Mouse (Mus musculus) G1E (cell line): ENCODE data around the gene Grb2. TPM values are rescaled to one million over a fixed set of nuclear protein-coding genes. Genes with fewer than 3 reads are reported as not detected.
A peak's percentile ranks its signal among the peaks of the same experiment; 100 is the strongest.

Source experiments
- ATAC-seq: 2 replicates; pipeline ENCODE4 v1.8.0; 2016; ENCODE audit warnings: mild to moderate bottlenecking; ENCODE audit not compliant: insufficient number of reproducible peaks, poor library complexity, low FRiP score, severe bottlenecking; ENCODE audit errors: extremely low read depth
- DNase-seq: peaks from one replicate; pipeline ENCODE4 v3.0.0; 2012; ENCODE audit warnings: low spot score
- H3K27me3 ChIP-seq: 2 replicates; pipeline ENCODE4 v1.6.1; 2012; ENCODE audit warnings: mild to moderate bottlenecking, low read length, inconsistent platforms; ENCODE audit not compliant: insufficient read depth
- H3K36me3 ChIP-seq: replicated peaks from 2 replicates; pipeline ENCODE3; 2012; ENCODE audit warnings: mild to moderate bottlenecking, inconsistent platforms
- H3K4me1 ChIP-seq: 2 replicates; pipeline ENCODE4 v1.6.1; 2012; ENCODE audit warnings: low read depth, low read length, inconsistent platforms, mixed read lengths; ENCODE audit not compliant: insufficient read depth
- H3K4me3 ChIP-seq: 2 replicates; pipeline ENCODE4 v1.5.1; 2012; ENCODE audit warnings: low read depth, mild to moderate bottlenecking, inconsistent platforms, low read length, moderate library complexity, mixed read lengths
- H3K9me3 ChIP-seq: replicated peaks from 2 replicates; pipeline ENCODE4 v1.6.1; 2012; ENCODE audit warnings: inconsistent platforms
- CTCF ChIP-seq: IDR thresholded peaks from 2 replicates; pipeline ENCODE4 v1.5.1; 2012; ENCODE audit warnings: low read depth, low read length, inconsistent platforms, mixed read lengths
- GATA1 ChIP-seq: IDR thresholded peaks from 2 replicates; pipeline ENCODE4 v1.6.1; 2012; ENCODE audit warnings: borderline replicate concordance, low read length, inconsistent platforms, mixed read lengths
- GATA2 ChIP-seq: IDR thresholded peaks from 2 replicates; pipeline ENCODE4 v1.6.1; 2012; ENCODE audit warnings: low read depth, low read length, inconsistent platforms, borderline replicate concordance
- POLR2AphosphoS5 ChIP-seq: IDR thresholded peaks from 2 replicates; pipeline ENCODE4 v1.6.1; 2012; ENCODE audit warnings: low read depth, low read length, inconsistent platforms; ENCODE audit not compliant: insufficient replicate concordance
- TAL1 ChIP-seq: conservative IDR thresholded peaks from 2 replicates; pipeline ENCODE4 v1.6.1; 2012; ENCODE audit warnings: low read depth, low read length, inconsistent platforms, mixed read lengths
- polyA plus RNA-seq: library from polyadenylated mRNA; stranded (reverse); fragments of >175 nt; gene quantifications from 2 replicates; pipeline ENCODE4 v1.2.3, GENCODE M21; 2012
- total RNA-seq, 2 experiments: library from RNA; stranded (forward) in 1 of 2; stranded (reverse) in 1 of 2; fragments of 200-1000 nt in 1 of 2; fragments of >200 nt in 1 of 2; fragmentation: Nextera tagmentation in 1 of 2; gene quantifications; 2 replicates each; pipeline ENCODE4 v1.2.3; 2014 to 2017

Grb2 gene
- total and polyA plus RNA-seq, 3 experiments: 119 to 224 (median 209) TPM

DNA sequence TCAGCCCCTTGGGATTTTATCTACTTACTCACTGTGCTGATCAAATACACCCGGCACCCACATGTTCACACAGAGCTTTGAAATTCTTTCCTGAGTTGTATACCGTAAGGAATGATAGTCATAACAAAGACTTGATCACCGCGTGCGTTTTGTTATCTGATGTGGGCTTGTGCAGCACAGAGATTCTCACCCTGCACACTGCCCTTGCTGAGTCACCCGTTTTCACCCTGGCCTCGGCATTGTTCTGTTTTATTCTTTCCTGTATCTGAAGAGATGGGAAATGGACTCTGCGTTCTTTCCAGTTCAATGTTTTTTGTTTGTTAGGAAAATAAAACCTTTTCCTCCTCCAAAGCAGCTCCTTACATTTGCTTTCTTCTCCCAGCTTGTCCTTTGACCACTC is 38.4 kb upstream of the Grb2 start:
- peaks cover 49% of the 10 kb centered on the region for H3K27me3 ChIP-seq
- H3K9me3 ChIP-seq: no peaks in the 10 kb centered on the region
- H3K4me1 ChIP-seq: peaks cover 14% of the 10 kb centered on the region
- peak; percentile 34; the same call in 1 of the 2 replicates for ATAC-seq
- TF ChIP-seq TAL1: no peak
- TF ChIP-seq POLR2AphosphoS5: no peak
- no peak for TF ChIP-seq GATA1
- no peak for TF ChIP-seq GATA2
- TF ChIP-seq CTCF: no peak
- DNase-seq: no peak
- H3K36me3 ChIP-seq: no peaks in the 10 kb centered on the region
- H3K4me3 ChIP-seq: no peak overlapping the region

- Histone ChIP-seq H3K9me3 (no peaks in the 10 kb centered on the region), H3K36me3 (no peaks in the 10 kb centered on the region), H3K27me3 (peaks cover 53% of the 10 kb centered on the region), H3K4me3 (no peak overlapping the region), H3K4me1 (peaks cover 12% of the 10 kb centered on the region)
- ATAC-seq (no peak), DNase-seq (no peak)
- TF ChIP-seq TAL1: no peak
- no peak for TF ChIP-seq GATA1
- TF ChIP-seq CTCF: no peak
- no peak for TF ChIP-seq GATA2
- TF ChIP-seq POLR2AphosphoS5: no peak
Observed at GRCm38 (mm10) chr11:115746109-115746508, 37.7 kb upstream of the Grb2 start.

DNA sequence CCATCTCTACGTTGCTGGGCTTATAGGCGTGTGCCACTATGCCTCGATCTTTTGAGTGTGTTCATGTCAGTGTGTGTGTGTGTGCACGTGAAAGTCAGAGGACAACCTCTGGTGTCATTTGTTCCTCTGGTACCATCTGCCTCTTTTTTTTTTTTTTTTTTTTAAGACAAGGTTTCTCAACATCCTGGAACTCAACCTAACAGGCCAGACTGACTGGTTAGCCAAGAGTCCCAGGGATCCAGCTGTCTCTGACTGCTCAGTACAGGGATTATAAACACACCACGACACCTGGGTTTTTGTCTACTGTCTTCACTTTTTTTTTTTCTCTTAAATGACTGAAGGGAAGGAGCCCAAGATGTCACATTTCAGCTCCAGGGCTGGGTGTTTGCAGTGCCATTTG is 36.0 kb upstream of the Grb2 start:
- H3K9me3 ChIP-seq: no peaks in the 10 kb centered on the region
- ATAC-seq (no peak), DNase-seq (no peak)
- H3K4me3 ChIP-seq: no peak overlapping the region
- peaks cover 12% of the 10 kb centered on the region for H3K4me1 ChIP-seq
- H3K36me3 ChIP-seq: no peaks in the 10 kb centered on the region
- no peak for TF ChIP-seq TAL1
- no peak for TF ChIP-seq CTCF
- no peak for TF ChIP-seq POLR2AphosphoS5
- no peak for TF ChIP-seq GATA1
- TF ChIP-seq GATA2: no peak
- peaks cover 55% of the 10 kb centered on the region for H3K27me3 ChIP-seq

DNA sequence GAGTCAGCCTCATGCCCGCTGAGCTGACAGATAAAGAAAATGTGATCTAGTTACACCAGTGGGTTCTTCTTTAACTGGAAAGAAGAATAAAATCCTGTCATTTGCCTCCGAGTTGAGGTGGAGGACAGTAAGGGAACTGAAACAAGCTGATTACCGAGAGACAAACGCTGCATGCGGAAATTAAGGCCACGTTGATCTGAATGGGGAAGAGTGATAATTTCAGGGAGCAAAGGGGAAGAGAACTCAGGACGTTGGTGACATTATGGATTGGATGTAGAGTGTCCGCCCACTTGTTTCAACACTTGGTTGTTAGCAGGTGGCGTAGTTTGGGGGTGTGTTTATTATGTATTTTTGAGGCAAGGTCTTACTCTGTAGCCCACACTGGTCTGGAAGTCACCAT is 34.5 kb upstream of the Grb2 start:
- Histone ChIP-seq H3K9me3 (no peaks in the 10 kb centered on the region), H3K4me3 (no peak overlapping the region), H3K4me1 (peaks cover 12% of the 10 kb centered on the region), H3K27me3 (peaks cover 60% of the 10 kb centered on the region), H3K36me3 (no peaks in the 10 kb centered on the region)
- no peak for DNase-seq
- no peak for ATAC-seq
- TF ChIP-seq CTCF (no peak), GATA2 (no peak), GATA1 (no peak), POLR2AphosphoS5 (no peak), TAL1 (no peak)

- no peak for DNase-seq
- no peak for TF ChIP-seq CTCF
- no peak for TF ChIP-seq POLR2AphosphoS5
- TF ChIP-seq GATA1: no peak
- no peak for TF ChIP-seq TAL1
- no peak for TF ChIP-seq GATA2
- H3K36me3 ChIP-seq: no peaks in the 10 kb centered on the region
- no peaks in the 10 kb centered on the region for H3K9me3 ChIP-seq
- H3K4me3 ChIP-seq: no peak overlapping the region
- H3K4me1 ChIP-seq: no peaks in the 10 kb centered on the region
- H3K27me3 ChIP-seq: peaks cover 53% of the 10 kb centered on the region
- no peak for ATAC-seq
Observed at GRCm38 (mm10) chr11:115741070-115741469, 32.7 kb upstream of the Grb2 start.

DNA sequence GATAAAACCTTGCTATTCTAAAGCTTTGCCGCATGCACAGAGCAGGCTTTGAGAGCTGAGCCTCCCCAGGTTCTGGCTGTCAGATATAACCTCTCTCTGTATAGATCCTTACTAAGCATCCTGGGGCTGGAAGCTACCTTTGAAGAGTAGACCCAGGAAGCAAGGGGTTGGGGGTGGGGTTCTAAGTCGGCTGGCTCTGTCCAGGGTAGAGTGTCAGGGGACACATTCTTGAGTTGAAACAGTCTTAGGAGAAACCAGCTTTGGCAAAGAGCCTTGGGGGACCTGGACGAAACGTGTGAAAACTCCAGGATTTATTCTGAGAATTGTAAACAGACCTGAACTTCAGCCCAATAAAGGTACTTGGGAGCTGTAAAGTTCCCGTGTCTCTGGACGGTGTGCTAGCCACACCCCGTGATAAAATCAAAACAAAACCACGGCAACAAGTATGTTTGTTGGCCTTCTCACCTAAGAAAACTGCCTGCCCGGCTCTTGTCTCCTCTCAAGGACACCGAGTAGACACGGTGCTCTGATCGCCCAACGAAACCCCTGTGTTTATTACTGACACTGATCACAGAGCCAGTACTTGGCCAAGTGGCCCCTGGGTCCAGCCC is 30.0 kb upstream of the Grb2 start:
- Histone ChIP-seq H3K9me3 (no peaks in the 10 kb centered on the region), H3K27me3 (peaks cover 41% of the 10 kb centered on the region), H3K36me3 (no peaks in the 10 kb centered on the region), H3K4me1 (no peaks in the 10 kb centered on the region), H3K4me3 (no peak overlapping the region)
- no peak for TF ChIP-seq GATA2
- TF ChIP-seq CTCF: no peak
- TF ChIP-seq POLR2AphosphoS5: no peak
- TF ChIP-seq GATA1: no peak
- no peak for TF ChIP-seq TAL1
- no peak for ATAC-seq
- no peak for DNase-seq
